Mouse (Mus musculus) hematopoietic multipotent progenitor cell, adult 10-12 weeks (in vitro differentiated cells): ENCODE measurements around the gene Tnfrsf13b. TPM values are rescaled to one million over a fixed set of nuclear protein-coding genes. Genes with fewer than 3 reads are reported as not detected.

ENCODE experiments used
- polyA plus RNA-seq: library from polyadenylated mRNA; stranded (reverse); fragments of >175 nt; gene quantifications from 2 replicates; pipeline ENCODE4 v1.2.3, GENCODE M21; 2012; ENCODE audit warnings: low replicate concordance

The Tnfrsf13b gene
- 524 and 887 TPM in 2 replicates for polyA plus RNA-seq

GRCm38 (mm10) chr11:61126606-61127355 is at the start of gene Tnfrsf13b:
Gene Tnfrsf13b (plus strand): TSS chr11:61126755.

GRCm38 (mm10) chr11:61174821-61175658 is 48.5 kb downstream of the Tnfrsf13b start, which contains the start of gene Usp22:
Gene Usp22 (minus strand): TSS chr11:61175055.

Other genes starting within 250 kb of the Tnfrsf13b start
- 11.3 and 11.7 TPM in 2 replicates for gene Tmem11, start 247.5 kb upstream of the Tnfrsf13b start, polyA plus RNA-seq
- 6.7 and 31.1 TPM in 2 replicates for gene Natd1, start 212.0 kb upstream of the Tnfrsf13b start, polyA plus RNA-seq
- 66.1 and 127 TPM in 2 replicates for gene Map2k3, start 194.7 kb upstream of the Tnfrsf13b start, polyA plus RNA-seq
- gene Kcnj12, start 104.2 kb upstream of the Tnfrsf13b start, polyA plus RNA-seq = not detected in 2 replicates
- 20.9 and 27.6 TPM in 2 replicates for gene Usp22, start 48.3 kb downstream of the Tnfrsf13b start, polyA plus RNA-seq
- gene Aldh3a1, start 80.8 kb downstream of the Tnfrsf13b start, polyA plus RNA-seq = not detected in 2 replicates
- 15.0 and 22.0 TPM in 2 replicates for gene Aldh3a2, start 140.7 kb downstream of the Tnfrsf13b start, polyA plus RNA-seq
- gene Slc47a2, start 216.1 kb downstream of the Tnfrsf13b start, polyA plus RNA-seq = not detected in 2 replicates